Mouse (Mus musculus) embryonic facial prominence, embryonic 13.5 days (tissue): Measurements from ENCODE around the gene Ddx25. TPM values are rescaled to one million over a fixed set of nuclear protein-coding genes. Genes with fewer than 3 reads are reported as not detected.
A peak's percentile ranks its signal among the peaks of the same experiment; 100 is the strongest.

Experiments used
- ATAC-seq: fragments of 200-750 bp; cut with Nextera tagmentation; 2 replicates; pipeline ENCODE4 v1.8.0; 2017; ENCODE audit warnings: low read depth; ENCODE audit not compliant: insufficient number of reproducible peaks, insufficient read depth, low FRiP score, low TSS enrichment
- H3K27ac ChIP-seq: fragments of 300-500 bp; sonication (generic); 2 replicates; pipeline ENCODE4 v1.5.1; 2015; ENCODE audit warnings: moderate library complexity, mild to moderate bottlenecking, inconsistent platforms
- H3K27me3 ChIP-seq: fragments of 300-500 bp; sonication (generic); 2 replicates; pipeline ENCODE4 v1.6.1; 2015; ENCODE audit warnings: mild to moderate bottlenecking, inconsistent platforms
- H3K36me3 ChIP-seq: fragments of 300-500 bp; sonication (generic); 2 replicates; pipeline ENCODE4 v1.6.1; 2015; ENCODE audit warnings: mild to moderate bottlenecking, inconsistent platforms
- H3K4me1 ChIP-seq: fragments of 300-500 bp; sonication (generic); 2 replicates; pipeline ENCODE4 v1.6.1; 2015; ENCODE audit warnings: inconsistent platforms
- H3K4me2 ChIP-seq: fragments of 300-500 bp; sonication (generic); 2 replicates; pipeline ENCODE4 v1.6.1; 2015; ENCODE audit warnings: moderate library complexity, mild to moderate bottlenecking, inconsistent platforms
- H3K4me3 ChIP-seq: fragments of 300-500 bp; sonication (generic); 2 replicates; pipeline ENCODE4 v1.5.1; 2015; ENCODE audit warnings: mild to moderate bottlenecking, inconsistent platforms
- H3K9ac ChIP-seq: fragments of 300-500 bp; sonication (generic); 2 replicates; pipeline ENCODE4 v1.6.1; 2015; ENCODE audit warnings: mild to moderate bottlenecking, inconsistent platforms
- H3K9me3 ChIP-seq: fragments of 300-500 bp; sonication (generic); 2 replicates; pipeline ENCODE4 v1.6.1; 2016; ENCODE audit warnings: inconsistent platforms
- WGBS: fragments of 180-500 bp; shearing (Covaris S2); methylation state at CpG from one replicate; pipeline ENCODE4 v1.1.7; 2015; ENCODE audit warnings: mixed read lengths; 5-methylcytosine and 5-hydroxymethylcytosine counted together
- polyA plus RNA-seq: library from polyadenylated mRNA; unstranded; fragments of >200 nt; fragmentation: Nextera tagmentation; extraction: Ambion mirVana; gene quantifications from 2 replicates; pipeline ENCODE4 v1.2.1, GENCODE M21; 2015

Gene Ddx25
- polyA plus RNA-seq, result 4.3 and 4.6 TPM in 2 replicates

DNA sequence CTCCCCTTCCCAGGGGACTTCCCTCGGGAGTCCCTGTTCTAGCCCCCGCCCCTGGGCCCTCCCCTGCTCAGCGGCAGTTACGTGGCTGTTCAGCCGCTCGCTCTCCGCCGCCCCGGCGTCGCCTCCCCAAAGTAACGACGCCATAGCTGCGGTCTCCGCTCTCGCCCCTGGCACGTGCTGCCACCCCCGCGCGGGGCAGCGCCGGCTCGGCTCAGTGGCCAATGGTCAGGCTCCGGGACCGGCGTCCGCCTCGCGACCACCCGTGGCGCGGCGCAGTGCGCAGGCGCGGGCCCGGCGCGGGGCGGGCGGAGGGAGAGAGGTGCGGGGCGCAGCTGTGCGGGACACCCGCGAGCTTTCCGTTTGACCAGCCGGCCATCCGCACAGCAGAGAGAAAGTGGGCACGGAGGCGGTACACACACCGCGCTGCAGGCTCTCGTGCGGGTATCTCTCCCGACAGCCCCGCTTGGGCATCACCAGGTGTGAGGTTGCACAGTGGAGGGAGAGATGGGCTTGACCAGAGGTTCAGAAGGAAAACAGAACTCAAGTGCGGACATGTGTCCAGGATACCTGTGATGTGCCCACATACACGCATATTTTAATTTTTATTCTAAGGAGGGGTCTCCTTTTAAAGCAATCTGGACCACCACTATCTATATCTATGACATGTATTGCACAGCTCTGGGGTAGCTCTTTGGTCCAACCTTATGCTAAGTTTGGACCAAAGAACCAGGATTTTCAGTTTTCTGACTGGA is at the start of gene Ddx25, which contains the start of gene Pus3:
Gene Ddx25 (minus strand): TSS at position 272 of the 752 bp plus-strand sequence.
Gene Pus3 (plus strand): TSS at position 339 of the 752 bp plus-strand sequence.
- peak within 1 kb of the TSS; percentile 97 for H3K4me2 ChIP-seq
- no peaks in the 10 kb centered on the region for H3K27me3 ChIP-seq
- H3K36me3 ChIP-seq, result peaks cover 13% of the 10 kb centered on the region
- peak within 1 kb of the TSS; percentile 74 for H3K27ac ChIP-seq
- under 1% methylated on average over 57 of the region's 59 CpGs for WGBS
- peak; percentile 78 for ATAC-seq
- H3K9ac ChIP-seq, result peak within 1 kb of the TSS; percentile 80
- no peaks in the 10 kb centered on the region for H3K9me3 ChIP-seq
- H3K4me3 ChIP-seq, result peak within 1 kb of the TSS; percentile 69
- H3K4me1 ChIP-seq, result peaks cover 18% of the 10 kb centered on the region

DNA sequence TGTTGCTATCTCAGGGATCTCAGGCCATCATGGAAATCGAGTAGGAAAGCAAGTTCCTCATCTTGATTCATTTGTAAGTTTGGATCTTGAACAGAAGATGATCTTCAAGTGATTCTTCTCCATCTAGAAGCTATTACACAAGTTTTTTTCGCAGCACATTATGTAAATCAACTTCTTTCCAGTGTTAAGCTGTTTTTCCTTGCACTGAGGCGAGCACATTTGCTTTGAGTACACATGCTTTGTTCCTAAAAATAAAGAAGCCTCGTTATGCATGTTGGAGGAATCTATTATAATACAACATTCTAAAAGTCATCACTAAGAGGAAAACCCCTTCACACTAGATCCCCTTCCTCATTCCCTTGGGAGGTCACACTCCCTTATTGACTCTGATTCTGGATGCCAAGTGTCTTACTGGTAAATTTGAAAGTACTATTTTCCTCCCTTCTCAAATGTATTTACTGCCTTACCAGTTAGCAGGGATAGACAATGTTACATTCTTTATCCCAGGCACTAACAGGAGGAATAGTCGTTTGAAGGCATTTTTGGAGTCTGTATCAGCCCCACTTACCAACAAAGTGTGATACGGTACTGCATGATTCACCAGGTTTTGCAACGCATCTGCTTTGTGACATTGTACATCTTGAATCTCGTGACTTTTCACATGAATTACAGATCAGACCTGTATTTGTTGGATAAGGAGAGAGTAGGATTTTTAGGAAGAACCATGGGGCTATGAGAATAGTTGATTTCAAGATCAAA is 49.5 kb upstream of the Ddx25 start:
- Histone ChIP-seq H3K9me3 (no peaks in the 10 kb centered on the region), H3K4me3 (no peak overlapping the region), H3K27ac (no peak overlapping the region), H3K4me1 (no peaks in the 10 kb centered on the region), H3K36me3 (no peaks in the 10 kb centered on the region), H3K27me3 (no peaks in the 10 kb centered on the region), H3K4me2 (no peak overlapping the region), H3K9ac (no peak overlapping the region)
- ATAC-seq, result no peak
- 68% methylated on average over 8 of the region's 8 CpGs for WGBS

DNA sequence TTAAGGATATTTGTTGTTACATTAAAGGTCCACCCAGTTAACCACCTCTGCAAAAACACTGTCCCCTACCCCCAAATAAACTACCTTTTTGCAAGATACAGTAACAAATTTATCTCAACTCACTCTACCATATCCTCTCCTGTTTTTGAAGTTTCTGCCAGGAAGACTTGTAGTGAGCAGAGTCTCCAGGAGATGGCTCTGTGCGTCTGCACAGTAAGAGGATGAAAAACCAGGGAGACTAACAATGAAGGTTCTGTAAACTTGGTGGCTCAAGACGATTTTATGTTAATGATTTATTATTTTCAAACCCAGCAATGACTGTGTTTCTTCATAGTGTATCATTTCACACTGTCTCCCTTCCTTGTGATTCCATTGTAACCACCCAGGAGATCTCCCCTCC is 34.6 kb upstream of the Ddx25 start:
- ATAC-seq, result no peak
- H3K36me3 ChIP-seq, result no peaks in the 10 kb centered on the region
- no peaks in the 10 kb centered on the region for H3K9me3 ChIP-seq
- H3K27me3 ChIP-seq, result no peaks in the 10 kb centered on the region
- WGBS, result 15% methylated on average over 2 of the region's 2 CpGs
- H3K9ac ChIP-seq, result no peak overlapping the region
- H3K27ac ChIP-seq, result no peak overlapping the region
- no peak overlapping the region for H3K4me3 ChIP-seq
- no peaks in the 10 kb centered on the region for H3K4me1 ChIP-seq
- no peak overlapping the region for H3K4me2 ChIP-seq

DNA sequence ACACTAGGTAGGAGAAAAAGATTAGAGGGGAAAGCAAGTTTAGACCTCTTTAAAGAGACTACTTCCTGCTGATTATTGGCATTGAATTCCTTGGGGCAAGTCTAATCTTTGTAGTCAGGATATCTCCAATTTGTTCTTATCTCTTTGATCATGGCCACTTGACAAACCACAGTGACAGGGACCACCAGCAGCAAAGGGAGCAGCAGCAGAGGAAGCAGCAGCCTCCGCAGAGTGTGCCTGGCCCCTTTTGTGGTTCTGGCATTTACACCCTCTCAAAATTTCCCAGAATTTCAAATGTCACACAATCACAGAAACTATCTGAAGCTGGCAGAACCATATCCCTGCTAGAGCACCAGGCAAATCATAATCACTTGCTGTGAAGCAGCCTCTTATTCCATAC is 29.3 kb upstream of the Ddx25 start:
- Histone ChIP-seq H3K4me2 (no peak overlapping the region), H3K4me1 (no peaks in the 10 kb centered on the region), H3K27me3 (no peaks in the 10 kb centered on the region), H3K27ac (no peak overlapping the region), H3K4me3 (no peak overlapping the region), H3K9ac (no peak overlapping the region), H3K9me3 (no peaks in the 10 kb centered on the region; the same call in 1 of the 2 replicates), H3K36me3 (no peaks in the 10 kb centered on the region)
- ATAC-seq, result no peak
- 38% methylated on average over 1 of the region's 1 CpGs for WGBS

DNA sequence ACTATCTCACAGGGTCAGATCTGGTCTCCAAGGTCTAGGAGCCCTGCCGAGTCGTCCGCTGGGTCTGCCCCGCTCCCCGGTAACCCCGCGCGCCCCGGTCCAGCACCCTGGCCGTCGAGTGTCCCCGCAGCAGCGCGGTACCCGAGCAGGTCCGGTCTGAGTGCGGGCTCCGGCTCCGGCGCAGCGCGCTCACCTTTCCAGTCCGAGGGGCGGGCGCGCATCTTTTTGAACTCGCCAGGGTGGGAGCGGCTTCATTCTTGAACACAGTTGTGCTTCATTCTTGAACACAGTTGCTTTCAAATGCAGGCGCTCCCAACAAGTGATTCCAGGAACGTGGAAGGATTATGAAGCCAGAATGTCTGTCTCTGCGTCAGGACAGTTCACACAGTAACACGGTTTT is 16.1 kb upstream of the Ddx25 start:
- no peak overlapping the region for H3K27ac ChIP-seq
- WGBS, result 4% methylated on average over 32 of the region's 32 CpGs
- peaks cover 16% of the 10 kb centered on the region for H3K27me3 ChIP-seq
- H3K4me3 ChIP-seq, result peak overlapping the region; percentile 40
- no peak for ATAC-seq
- H3K4me2 ChIP-seq, result peak overlapping the region; percentile 67
- peaks cover 3% of the 10 kb centered on the region; the same call in 1 of the 2 replicates for H3K4me1 ChIP-seq
- no peaks in the 10 kb centered on the region for H3K36me3 ChIP-seq
- H3K9ac ChIP-seq, result peak overlapping the region; percentile 68
- no peaks in the 10 kb centered on the region for H3K9me3 ChIP-seq

DNA sequence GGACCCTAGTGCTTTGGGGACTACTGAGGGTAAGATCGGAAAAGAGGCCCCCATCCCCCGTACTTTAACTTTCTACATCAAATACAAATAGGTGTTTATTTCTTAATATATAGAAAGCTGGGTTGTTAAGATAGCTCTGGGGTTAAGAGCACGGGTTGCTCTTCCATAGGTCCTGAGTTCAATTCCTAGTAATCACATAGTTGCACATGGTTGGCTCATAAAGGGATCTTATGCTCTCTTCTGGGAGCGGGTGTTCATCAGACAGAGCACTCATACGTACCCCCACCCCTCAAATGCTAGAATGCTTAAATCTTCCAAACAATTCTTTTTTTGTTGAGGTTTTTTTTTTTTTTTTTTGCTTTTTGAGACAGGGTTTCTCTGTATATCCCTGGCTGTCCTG is 12.3 kb upstream of the Ddx25 start:
- no peak overlapping the region for H3K27ac ChIP-seq
- WGBS, result 9% methylated on average over 5 of the region's 5 CpGs

DNA sequence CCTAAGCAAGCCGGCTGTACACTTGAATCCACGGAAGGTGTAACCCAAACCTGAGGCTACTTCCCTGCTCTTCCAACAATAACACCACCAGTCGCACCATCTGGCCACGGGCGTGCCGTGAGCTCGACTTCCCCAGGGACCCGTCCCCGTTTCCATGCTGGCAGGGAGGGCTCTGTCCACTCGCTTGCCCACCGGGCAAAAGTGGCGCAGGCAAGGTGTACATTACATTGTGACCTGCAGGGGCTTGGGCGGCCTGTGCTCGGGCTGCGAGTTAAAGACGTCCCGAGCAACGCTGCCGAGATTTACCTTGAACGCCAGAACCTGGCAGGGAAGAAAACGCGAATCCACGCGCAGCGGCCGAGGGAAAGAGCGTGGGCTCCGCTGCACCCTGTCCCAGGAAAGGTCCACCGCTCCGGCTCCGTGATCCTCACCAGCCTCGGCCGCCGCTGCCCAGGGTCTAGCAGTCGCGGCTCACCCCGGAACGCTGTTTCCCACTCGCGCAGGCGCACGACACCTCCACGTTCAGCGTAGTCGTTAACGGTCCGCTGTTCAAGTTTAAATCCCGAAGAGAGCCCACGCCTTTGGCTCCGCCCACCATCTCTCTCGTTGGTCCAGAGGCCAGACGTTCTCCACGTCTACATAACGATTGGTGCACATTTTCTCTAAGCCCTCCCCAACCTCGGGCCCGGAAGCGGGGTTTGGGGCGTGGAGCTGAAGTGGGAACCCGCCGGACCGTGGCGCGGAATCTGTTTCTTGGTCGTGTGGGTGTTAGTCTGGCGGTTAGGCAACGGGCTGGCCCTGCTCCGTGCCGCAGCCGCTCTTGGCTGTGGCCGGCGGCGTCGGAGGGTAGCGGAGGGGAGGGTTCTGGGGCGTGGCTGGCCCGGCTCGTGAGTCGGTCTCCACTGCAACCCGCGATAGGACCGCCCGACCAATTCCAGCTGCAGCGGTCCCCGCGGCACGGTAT is 11.5 kb upstream of the Ddx25 start, which contains the start of the genes Pate2 and Hyls1:
Gene Pate2 (plus strand): TSS at position 714 of the 964 bp plus-strand sequence.
Gene Hyls1 (minus strand): TSS at position 828 of the 964 bp plus-strand sequence.
- no peaks in the 10 kb centered on the region for H3K9me3 ChIP-seq
- peaks cover 31% of the 10 kb centered on the region for H3K36me3 ChIP-seq
- H3K27ac ChIP-seq, result peak within 1 kb of the TSS; percentile 88
- peak within 1 kb of the TSS; percentile 78 for H3K4me3 ChIP-seq
- peaks cover 10% of the 10 kb centered on the region; the same call in 1 of the 2 replicates for H3K4me1 ChIP-seq
- peak within 1 kb of the TSS; percentile 90 for H3K9ac ChIP-seq
- peak; percentile 97 for ATAC-seq
- WGBS, result under 1% methylated on average over 86 of the region's 86 CpGs
- H3K4me2 ChIP-seq, result peak within 1 kb of the TSS; percentile 84
- H3K27me3 ChIP-seq, result peaks cover 12% of the 10 kb centered on the region

More for the DNA sequence above, 12.3 kb upstream of the Ddx25 start:
- Histone ChIP-seq H3K27me3 (peaks cover 16% of the 10 kb centered on the region), H3K36me3 (peaks cover 23% of the 10 kb centered on the region), H3K4me1 (peaks cover 10% of the 10 kb centered on the region; the same call in 1 of the 2 replicates), H3K4me2 (peak overlapping the region; percentile 84), H3K9me3 (no peaks in the 10 kb centered on the region), H3K4me3 (peak overlapping the region; percentile 78), H3K9ac (peak overlapping the region; percentile 90)
- ATAC-seq, result no peak

DNA sequence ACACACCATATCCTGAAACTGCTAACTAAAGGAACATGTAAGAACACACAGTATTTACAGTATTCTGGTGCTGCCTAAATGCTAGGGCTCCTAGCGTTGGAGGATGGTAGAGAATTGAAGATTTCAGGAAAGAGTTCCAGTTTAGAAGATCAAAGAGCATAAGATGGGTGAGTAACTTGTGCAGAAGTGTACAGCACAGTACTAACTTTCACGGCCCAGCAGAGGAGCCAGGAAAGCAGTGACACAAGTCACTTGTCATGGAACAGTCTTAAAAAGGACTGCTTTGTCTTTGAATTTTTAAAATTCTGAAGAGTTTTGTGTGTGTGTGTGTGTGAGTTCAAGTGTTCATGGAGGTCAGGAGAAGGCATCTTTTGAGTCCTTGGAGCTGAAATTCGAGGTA is 9.7 kb upstream of the Ddx25 start:
- no peaks in the 10 kb centered on the region for H3K9me3 ChIP-seq
- WGBS, result 85% methylated on average over 3 of the region's 3 CpGs
- H3K36me3 ChIP-seq, result peaks cover 36% of the 10 kb centered on the region
- H3K4me1 ChIP-seq, result peaks cover 7% of the 10 kb centered on the region; the same call in 1 of the 2 replicates
- ATAC-seq, result no peak
- no peak overlapping the region for H3K4me3 ChIP-seq
- no peaks in the 10 kb centered on the region for H3K27me3 ChIP-seq
- H3K9ac ChIP-seq, result no peak overlapping the region
- no peak overlapping the region for H3K27ac ChIP-seq
- no peak overlapping the region for H3K4me2 ChIP-seq

DNA sequence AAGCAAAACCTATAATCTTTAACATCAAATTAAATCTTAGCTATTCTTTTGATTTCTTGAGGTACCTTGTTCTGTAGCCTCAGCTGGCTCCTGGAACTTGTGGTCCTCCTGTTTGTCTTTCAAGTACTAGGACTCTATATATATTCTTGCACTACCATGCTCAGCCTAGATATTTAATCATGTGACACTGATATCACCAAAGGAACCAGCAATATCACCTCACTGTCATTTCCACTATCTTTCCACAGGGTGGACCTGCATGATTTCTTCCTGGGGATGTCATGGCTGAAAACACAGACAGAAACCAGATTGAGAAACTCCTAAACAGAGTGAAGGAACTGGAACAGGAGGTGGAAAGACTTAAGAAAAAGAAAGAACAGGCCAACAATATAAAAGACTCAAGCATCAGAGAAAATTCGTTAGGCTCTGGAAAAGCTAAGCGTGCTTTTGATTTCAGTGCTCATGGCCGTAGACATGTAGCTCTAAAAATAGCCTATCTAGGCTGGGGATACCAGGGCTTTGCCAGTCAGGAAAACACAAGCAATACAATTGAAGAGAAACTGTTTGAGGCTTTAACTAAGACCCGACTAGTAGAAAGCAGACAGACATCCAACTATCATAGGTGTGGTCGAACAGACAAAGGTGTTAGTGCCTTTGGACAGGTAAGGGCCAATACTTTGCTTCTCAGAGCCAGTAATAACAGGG is 6.4 kb upstream of the Ddx25 start:
- no peak for ATAC-seq
- H3K4me2 ChIP-seq, result no peak overlapping the region
- H3K27me3 ChIP-seq, result no peaks in the 10 kb centered on the region
- no peak overlapping the region for H3K27ac ChIP-seq
- 89% methylated on average over 5 of the region's 5 CpGs for WGBS
- peaks cover 14% of the 10 kb centered on the region for H3K4me1 ChIP-seq
- H3K9ac ChIP-seq, result no peak overlapping the region
- H3K4me3 ChIP-seq, result no peak overlapping the region
- no peaks in the 10 kb centered on the region for H3K9me3 ChIP-seq
- H3K36me3 ChIP-seq, result peaks cover 48% of the 10 kb centered on the region

DNA sequence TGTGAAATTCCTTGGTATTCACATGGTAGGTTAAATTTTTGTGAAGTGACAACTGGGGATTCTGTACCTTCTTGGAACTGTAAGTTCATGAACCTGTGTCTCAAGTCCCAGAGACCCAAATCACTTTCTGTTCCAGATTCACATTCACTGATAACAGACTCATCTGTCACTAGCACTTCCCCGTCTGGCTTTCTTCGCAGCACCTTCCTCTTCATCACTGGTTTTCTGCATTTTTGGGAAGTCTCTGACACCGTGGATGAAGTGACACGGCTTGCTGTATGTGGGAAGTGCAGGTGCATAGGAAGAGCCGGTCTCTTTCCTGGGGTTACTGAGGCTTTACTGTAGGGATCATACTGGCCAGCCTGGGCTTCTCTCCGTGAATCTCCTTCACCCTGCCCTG is 3.3 kb upstream of the Ddx25 start:
- no peak overlapping the region for H3K27ac ChIP-seq
- H3K9ac ChIP-seq, result no peak overlapping the region
- H3K9me3 ChIP-seq, result no peaks in the 10 kb centered on the region
- WGBS, result 93% methylated on average over 6 of the region's 6 CpGs
- no peak for ATAC-seq
- H3K27me3 ChIP-seq, result no peaks in the 10 kb centered on the region
- H3K4me3 ChIP-seq, result no peak overlapping the region
- no peak overlapping the region for H3K4me2 ChIP-seq
- H3K36me3 ChIP-seq, result peaks cover 34% of the 10 kb centered on the region
- H3K4me1 ChIP-seq, result peaks cover 18% of the 10 kb centered on the region
